Mouse (Mus musculus) heart, postnatal 0 days (tissue): ENCODE data around the gene Tmem131l.

Experiments
- CTCF ChIP-seq: IDR thresholded peaks from 2 replicates; pipeline ENCODE4 v1.5.1; 2016; ENCODE audit warnings: antibody characterized with exemption, control low read depth, low read depth
- EP300 ChIP-seq: IDR thresholded peaks from 2 replicates; pipeline ENCODE4 v1.6.1; 2016; ENCODE audit warnings: antibody characterized with exemption, low read depth

DNA sequence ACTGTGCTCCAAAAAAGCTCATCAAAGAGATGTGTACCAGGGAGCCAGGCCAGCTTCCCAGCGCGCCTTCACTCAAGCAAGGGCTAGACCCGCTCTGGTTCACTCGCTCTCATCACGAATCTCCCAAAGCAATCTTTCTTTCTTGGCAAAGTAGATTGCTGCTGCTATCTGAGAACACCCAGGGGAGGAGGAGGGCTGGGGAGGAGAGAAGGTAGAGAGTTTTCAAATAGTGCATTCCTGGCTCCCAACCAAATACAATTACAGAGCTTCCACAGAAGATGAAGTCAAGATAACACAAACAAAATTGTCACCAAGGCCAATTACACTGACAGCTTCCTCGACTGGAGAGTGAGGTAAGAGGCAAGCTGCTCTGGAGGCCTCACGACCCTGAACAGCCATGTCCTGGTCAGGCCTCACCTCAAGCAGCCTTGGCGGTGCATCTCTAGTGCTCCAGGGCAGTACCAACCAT is 12.2 kb downstream of the Tmem131l start:
- TF ChIP-seq CTCF (no peak), EP300 (no peak)
